Mouse (Mus musculus): Measurements from ENCODE around the gene Nol10. TPM values are rescaled to one million over a fixed set of nuclear protein-coding genes. Genes with fewer than 3 reads are reported as not detected.

The Nol10 gene
- polyA plus RNA-seq (2015; fragmentation: Nextera tagmentation; extraction: Ambion mirVana), result 11.5 and 12.1 TPM in 2 replicates

DNA sequence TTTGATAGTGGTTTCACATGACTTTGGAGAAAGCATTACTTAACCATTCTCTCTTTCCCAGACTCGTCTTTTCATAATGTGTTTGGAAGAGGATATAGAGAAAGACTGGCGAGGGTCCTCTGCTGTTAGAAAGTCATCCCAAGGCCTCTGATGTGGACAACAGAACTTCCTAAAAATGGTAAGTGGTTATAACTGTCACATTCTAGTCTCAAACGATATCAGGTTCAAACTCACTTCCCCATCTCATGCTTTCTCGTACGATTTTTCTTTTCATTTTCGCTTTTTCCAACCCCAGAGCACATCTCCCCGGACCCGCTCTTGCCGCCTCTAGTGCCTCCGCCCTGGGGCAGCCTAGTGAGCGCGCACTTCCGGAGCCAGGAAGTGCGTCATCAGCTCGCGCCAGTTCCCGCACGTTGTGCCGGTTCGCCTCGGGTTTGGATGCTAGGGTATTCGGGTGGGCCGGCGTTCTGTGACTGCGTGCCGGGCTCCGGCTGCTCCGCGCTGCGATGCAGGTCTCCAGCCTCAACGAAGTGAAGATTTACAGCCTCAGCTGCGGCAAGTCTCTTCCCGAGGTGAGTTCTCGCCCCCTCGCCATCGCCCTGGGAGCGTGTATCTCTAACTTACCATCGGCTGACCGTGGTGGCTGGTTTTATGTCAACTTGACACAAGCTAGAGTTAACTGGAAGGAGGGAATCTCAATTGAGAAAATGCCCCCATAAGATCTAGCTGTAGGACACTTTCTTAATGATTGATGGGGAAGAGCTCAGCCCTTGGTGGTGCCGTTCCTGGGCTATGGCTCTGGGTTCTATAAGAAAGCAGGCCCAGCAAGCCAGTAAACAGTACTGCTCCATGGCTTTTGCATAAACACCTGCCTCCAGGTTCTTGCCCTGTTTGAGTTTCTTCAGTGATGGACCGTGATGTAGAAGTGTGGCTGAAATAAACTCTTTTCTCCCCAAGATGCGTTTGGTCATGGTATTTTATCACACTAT is at the start of gene Nol10:
Gene Nol10 (plus strand): TSS at position 411 of the 989 bp plus-strand sequence.
- under 1% methylated on average over 42 of the region's 42 CpGs for WGBS
- Histone ChIP-seq H3K36me3 (ENCODE audit: control insufficient read depth, insufficient read depth) (peaks cover 3% of the 10 kb centered on the region), H3K4me1 (ENCODE audit: control insufficient read depth, insufficient read depth, low read length) (peaks cover 11% of the 10 kb centered on the region), H3K9ac (ENCODE audit: low read length) (peak within 1 kb of the TSS; percentile 85), H3K27ac (ENCODE audit: low read length) (peak within 1 kb of the TSS; percentile 54), H3K27me3 (ENCODE audit: control insufficient read depth, insufficient read depth, low read length) (no peaks in the 10 kb centered on the region), H3K4me2 (ENCODE audit: low read depth, low read length) (peak within 1 kb of the TSS; percentile 95), H3K9me3 (replicated peaks; ENCODE audit: control insufficient read depth, low read length) (no peaks in the 10 kb centered on the region), H3K4me3 (ENCODE audit: low read length) (peak within 1 kb of the TSS; percentile 93)
- peak; percentile 94 for ATAC-seq (replicated peaks; ENCODE audit: extremely low read depth, insufficient read depth, low FRiP score)

- Histone ChIP-seq H3K27ac (ENCODE audit: low read length) (no peak overlapping the region), H3K4me3 (ENCODE audit: low read length) (no peak overlapping the region), H3K4me1 (ENCODE audit: control insufficient read depth, insufficient read depth, low read length) (no peaks in the 10 kb centered on the region), H3K9me3 (replicated peaks; ENCODE audit: control insufficient read depth, low read length) (no peaks in the 10 kb centered on the region), H3K9ac (ENCODE audit: low read length) (no peak overlapping the region), H3K36me3 (ENCODE audit: control insufficient read depth, insufficient read depth) (no peaks in the 10 kb centered on the region), H3K4me2 (ENCODE audit: low read depth, low read length) (no peak overlapping the region), H3K27me3 (ENCODE audit: control insufficient read depth, insufficient read depth, low read length) (no peaks in the 10 kb centered on the region)
- ATAC-seq (replicated peaks; ENCODE audit: extremely low read depth, insufficient read depth, low FRiP score), result no peak
- 82% methylated on average over 1 of the region's 1 CpGs for WGBS
Measured at GRCm38 (mm10) chr12:17299902-17300301, 48.4 kb upstream of the Nol10 start.

- Histone ChIP-seq H3K9ac (ENCODE audit: low read length) (no peak overlapping the region), H3K4me1 (ENCODE audit: control insufficient read depth, insufficient read depth, low read length) (no peaks in the 10 kb centered on the region), H3K4me3 (ENCODE audit: low read length) (no peak overlapping the region), H3K4me2 (ENCODE audit: low read depth, low read length) (no peak overlapping the region), H3K27me3 (ENCODE audit: control insufficient read depth, insufficient read depth, low read length) (no peaks in the 10 kb centered on the region), H3K36me3 (ENCODE audit: control insufficient read depth, insufficient read depth) (no peaks in the 10 kb centered on the region), H3K9me3 (replicated peaks; ENCODE audit: control insufficient read depth, low read length) (no peaks in the 10 kb centered on the region), H3K27ac (ENCODE audit: low read length) (no peak overlapping the region)
- 78% methylated on average over 7 of the region's 7 CpGs for WGBS
- ATAC-seq (replicated peaks; ENCODE audit: extremely low read depth, insufficient read depth, low FRiP score), result no peak
Measured at GRCm38 (mm10) chr12:17305445-17305844, 42.8 kb upstream of the Nol10 start.

GRCm38 (mm10) chr12:17308246-17308645 is 40.0 kb upstream of the Nol10 start:
- no peak for ATAC-seq (replicated peaks; ENCODE audit: extremely low read depth, insufficient read depth, low FRiP score)
- H3K4me3 ChIP-seq (ENCODE audit: low read length), result no peak overlapping the region

DNA sequence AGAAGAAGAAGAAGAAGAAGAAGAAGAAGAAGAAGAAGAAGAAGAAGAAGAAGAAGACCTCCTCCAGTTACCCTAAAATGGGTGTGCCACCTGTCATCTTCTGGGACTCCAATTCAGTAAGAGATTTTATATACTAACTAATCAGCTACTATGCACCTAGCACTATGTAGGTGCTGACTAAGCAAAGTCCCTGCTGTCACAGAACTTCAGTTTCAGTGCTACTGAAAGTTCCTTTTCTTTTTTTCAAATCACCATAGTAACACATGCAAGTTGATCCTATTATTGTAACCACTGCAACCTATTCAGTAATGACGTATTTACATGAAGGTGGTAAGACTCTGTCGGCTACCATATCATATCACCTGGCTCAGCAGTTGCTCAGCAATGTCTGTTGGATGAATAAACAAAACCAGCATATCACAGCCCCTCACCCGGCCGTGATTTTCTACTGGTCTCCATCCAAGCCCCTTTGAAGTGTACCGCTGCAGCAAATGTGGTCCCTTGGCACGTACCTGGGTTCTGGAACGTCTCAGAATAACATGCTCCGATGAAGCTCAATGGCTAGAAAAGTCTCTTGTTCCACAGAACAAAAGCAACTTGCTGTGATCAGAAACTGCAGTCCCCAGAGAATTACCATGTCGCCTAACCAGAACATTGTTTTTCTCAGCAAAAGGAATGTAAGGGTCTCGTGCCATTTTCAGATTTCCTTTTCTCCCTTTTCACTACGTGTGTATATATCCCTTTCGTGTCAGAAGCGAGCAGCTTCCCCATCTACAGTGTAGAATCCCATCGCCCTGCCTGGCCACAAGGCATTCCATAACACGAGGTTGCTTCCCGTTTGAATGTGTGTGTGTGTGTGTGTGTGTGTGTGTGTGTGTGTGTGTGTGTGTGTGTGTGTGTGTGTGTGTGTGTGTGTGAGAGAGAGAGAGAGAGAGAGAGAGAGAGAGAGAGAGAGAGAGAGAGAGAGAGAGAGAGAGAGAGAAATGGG is 37.1 kb upstream of the Nol10 start:
- H3K4me2 ChIP-seq (ENCODE audit: low read depth, low read length), result no peak overlapping the region
- H3K4me1 ChIP-seq (ENCODE audit: control insufficient read depth, insufficient read depth, low read length), result no peaks in the 10 kb centered on the region
- H3K36me3 ChIP-seq (ENCODE audit: control insufficient read depth, insufficient read depth), result no peaks in the 10 kb centered on the region
- WGBS, result 64% methylated on average over 16 of the region's 16 CpGs
- H3K9ac ChIP-seq (ENCODE audit: low read length), result no peak overlapping the region
- H3K27me3 ChIP-seq (ENCODE audit: control insufficient read depth, insufficient read depth, low read length), result no peaks in the 10 kb centered on the region; the same call in 1 of the 2 replicates
- H3K4me3 ChIP-seq (ENCODE audit: low read length), result no peak overlapping the region
- no peak overlapping the region for H3K27ac ChIP-seq (ENCODE audit: low read length)
- no peaks in the 10 kb centered on the region for H3K9me3 ChIP-seq (replicated peaks; ENCODE audit: control insufficient read depth, low read length)
- no peak for ATAC-seq (replicated peaks; ENCODE audit: extremely low read depth, insufficient read depth, low FRiP score)

More at GRCm38 (mm10) chr12:17308246-17308645, 40.0 kb upstream of the Nol10 start:
- Histone ChIP-seq H3K4me1 (ENCODE audit: control insufficient read depth, insufficient read depth, low read length) (no peaks in the 10 kb centered on the region), H3K36me3 (ENCODE audit: control insufficient read depth, insufficient read depth) (no peaks in the 10 kb centered on the region), H3K9ac (ENCODE audit: low read length) (no peak overlapping the region), H3K4me2 (ENCODE audit: low read depth, low read length) (no peak overlapping the region), H3K27ac (ENCODE audit: low read length) (no peak overlapping the region), H3K27me3 (ENCODE audit: control insufficient read depth, insufficient read depth, low read length) (no peaks in the 10 kb centered on the region), H3K9me3 (replicated peaks; ENCODE audit: control insufficient read depth, low read length) (no peaks in the 10 kb centered on the region)
- WGBS, result 60% methylated on average over 4 of the region's 4 CpGs

- WGBS, result 88% methylated on average over 5 of the region's 5 CpGs
- no peak overlapping the region for H3K4me2 ChIP-seq (ENCODE audit: low read depth, low read length)
- ATAC-seq (replicated peaks; ENCODE audit: extremely low read depth, insufficient read depth, low FRiP score), result no peak
- H3K9me3 ChIP-seq (replicated peaks; ENCODE audit: control insufficient read depth, low read length), result no peaks in the 10 kb centered on the region
- no peak overlapping the region for H3K27ac ChIP-seq (ENCODE audit: low read length)
- no peaks in the 10 kb centered on the region; the same call in 1 of the 2 replicates for H3K27me3 ChIP-seq (ENCODE audit: control insufficient read depth, insufficient read depth, low read length)
- no peak overlapping the region for H3K9ac ChIP-seq (ENCODE audit: low read length)
- no peak overlapping the region for H3K4me3 ChIP-seq (ENCODE audit: low read length)
- H3K36me3 ChIP-seq (ENCODE audit: control insufficient read depth, insufficient read depth), result no peaks in the 10 kb centered on the region
- H3K4me1 ChIP-seq (ENCODE audit: control insufficient read depth, insufficient read depth, low read length), result peaks cover 2% of the 10 kb centered on the region; the same call in 1 of the 2 replicates
Measured at GRCm38 (mm10) chr12:17316096-17316495, 32.2 kb upstream of the Nol10 start.

GRCm38 (mm10) chr12:17317970-17318369 is 30.3 kb upstream of the Nol10 start:
- no peak for ATAC-seq (replicated peaks; ENCODE audit: extremely low read depth, insufficient read depth, low FRiP score)

DNA sequence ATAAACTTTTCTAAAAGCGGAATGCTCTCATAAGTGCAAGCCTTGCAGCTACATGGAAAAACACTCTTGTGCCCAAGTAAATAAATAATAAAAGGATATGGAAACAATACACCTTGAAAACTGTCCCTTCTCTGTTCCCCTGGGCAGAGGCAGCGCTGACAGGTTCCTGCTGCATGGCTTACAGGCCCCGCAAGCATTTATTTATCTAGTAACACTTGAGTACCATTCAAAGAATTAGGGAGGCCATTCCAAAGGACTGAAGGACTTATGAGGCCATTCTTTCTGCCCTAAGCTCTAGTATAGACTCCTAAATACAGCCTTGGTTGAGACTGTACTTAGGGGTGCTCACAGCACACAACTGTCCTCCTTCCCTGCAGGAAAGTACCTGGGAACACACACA is 29.8 kb upstream of the Nol10 start:
- Histone ChIP-seq H3K4me1 (ENCODE audit: control insufficient read depth, insufficient read depth, low read length) (peaks cover 2% of the 10 kb centered on the region; the same call in 1 of the 2 replicates), H3K27ac (ENCODE audit: low read length) (no peak overlapping the region), H3K9ac (ENCODE audit: low read length) (no peak overlapping the region), H3K36me3 (ENCODE audit: control insufficient read depth, insufficient read depth) (no peaks in the 10 kb centered on the region), H3K27me3 (ENCODE audit: control insufficient read depth, insufficient read depth, low read length) (peaks cover 8% of the 10 kb centered on the region), H3K4me3 (ENCODE audit: low read length) (no peak overlapping the region), H3K9me3 (replicated peaks; ENCODE audit: control insufficient read depth, low read length) (no peaks in the 10 kb centered on the region), H3K4me2 (ENCODE audit: low read depth, low read length) (no peak overlapping the region)
- 53% methylated on average over 3 of the region's 3 CpGs for WGBS
- no peak for ATAC-seq (replicated peaks; ENCODE audit: extremely low read depth, insufficient read depth, low FRiP score)

More at GRCm38 (mm10) chr12:17317970-17318369, 30.3 kb upstream of the Nol10 start:
- H3K4me3 ChIP-seq (ENCODE audit: low read length), result no peak overlapping the region
- no peak overlapping the region for H3K27ac ChIP-seq (ENCODE audit: low read length)
- no peak overlapping the region for H3K9ac ChIP-seq (ENCODE audit: low read length)
- peaks cover 2% of the 10 kb centered on the region; the same call in 1 of the 2 replicates for H3K4me1 ChIP-seq (ENCODE audit: control insufficient read depth, insufficient read depth, low read length)
- H3K4me2 ChIP-seq (ENCODE audit: low read depth, low read length), result no peak overlapping the region
- H3K36me3 ChIP-seq (ENCODE audit: control insufficient read depth, insufficient read depth), result no peaks in the 10 kb centered on the region
- peaks cover 3% of the 10 kb centered on the region for H3K27me3 ChIP-seq (ENCODE audit: control insufficient read depth, insufficient read depth, low read length)
- no peaks in the 10 kb centered on the region for H3K9me3 ChIP-seq (replicated peaks; ENCODE audit: control insufficient read depth, low read length)
- 34% methylated on average over 4 of the region's 4 CpGs for WGBS
